Mouse (Mus musculus): ENCODE results near the gene Glod4.

The Glod4 gene

DNA sequence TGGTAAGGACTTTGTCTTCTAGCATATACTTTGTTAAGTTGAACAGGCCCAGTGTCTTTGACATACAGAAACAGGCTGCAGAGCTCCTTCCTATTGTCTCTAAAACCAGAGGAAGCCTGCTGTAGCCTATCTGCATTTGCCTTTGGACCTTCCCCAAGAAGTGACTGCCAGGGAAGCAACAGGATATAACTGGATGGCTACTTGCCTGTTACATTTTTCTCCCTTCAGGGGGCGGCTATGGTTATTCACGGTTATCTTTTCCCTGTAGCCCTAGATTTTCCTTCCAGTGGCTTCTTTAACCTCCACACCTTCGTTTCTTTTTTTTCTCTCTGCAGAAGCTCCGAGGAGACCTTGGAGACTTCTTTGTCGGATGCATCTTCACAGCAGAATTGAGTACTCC is 36.7 kb downstream of the Glod4 start:
- DNase-seq (ENCODE audit: extremely low spot score) = no peak

DNA sequence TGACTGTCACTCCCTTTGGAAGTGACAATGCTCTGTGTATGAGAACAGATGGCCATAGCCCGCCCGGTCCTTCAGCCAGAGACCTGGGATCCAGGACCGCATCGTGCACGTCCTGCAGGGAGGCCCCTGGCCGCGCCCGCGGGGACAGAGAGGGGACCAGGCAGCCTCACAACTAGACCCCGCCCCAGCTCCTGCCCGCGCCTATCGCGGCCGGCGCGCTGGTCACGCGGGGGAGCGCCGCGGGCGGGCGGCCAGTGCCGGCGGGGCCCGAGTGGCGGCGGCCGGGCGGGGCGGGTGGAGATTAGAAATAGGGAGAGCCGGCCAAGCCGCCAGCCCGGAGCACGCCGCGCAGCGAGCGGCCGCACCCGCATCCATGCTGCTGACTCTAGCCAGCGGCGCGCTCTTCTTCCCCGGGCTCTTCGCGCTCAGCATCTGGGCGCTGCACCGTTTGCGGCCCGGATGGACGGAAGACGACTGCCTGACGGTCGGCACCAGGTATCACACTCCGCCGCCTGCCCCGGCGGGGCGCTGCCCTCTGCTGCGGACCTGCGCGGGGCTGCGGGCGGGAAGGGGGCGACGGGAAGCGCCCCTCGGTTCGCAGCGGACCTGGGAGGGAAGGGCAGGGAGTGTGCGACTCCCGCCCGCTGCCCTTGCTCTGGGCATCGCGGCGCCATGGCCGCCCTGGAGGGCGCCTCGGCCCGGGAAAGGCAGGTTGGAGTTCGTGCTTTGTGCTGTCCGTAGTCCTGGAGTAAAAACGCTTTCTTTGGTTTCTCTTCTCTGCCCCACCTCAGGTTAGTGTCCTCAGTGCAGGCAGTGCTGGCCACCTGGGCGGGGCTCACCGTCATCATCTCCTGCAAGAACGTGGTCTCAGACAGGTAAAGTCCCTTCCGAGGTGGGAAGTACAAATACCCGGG is 41.5 kb downstream of the Glod4 start:
- DNase-seq (ENCODE audit: extremely low spot score) = peak; percentile 81

DNA sequence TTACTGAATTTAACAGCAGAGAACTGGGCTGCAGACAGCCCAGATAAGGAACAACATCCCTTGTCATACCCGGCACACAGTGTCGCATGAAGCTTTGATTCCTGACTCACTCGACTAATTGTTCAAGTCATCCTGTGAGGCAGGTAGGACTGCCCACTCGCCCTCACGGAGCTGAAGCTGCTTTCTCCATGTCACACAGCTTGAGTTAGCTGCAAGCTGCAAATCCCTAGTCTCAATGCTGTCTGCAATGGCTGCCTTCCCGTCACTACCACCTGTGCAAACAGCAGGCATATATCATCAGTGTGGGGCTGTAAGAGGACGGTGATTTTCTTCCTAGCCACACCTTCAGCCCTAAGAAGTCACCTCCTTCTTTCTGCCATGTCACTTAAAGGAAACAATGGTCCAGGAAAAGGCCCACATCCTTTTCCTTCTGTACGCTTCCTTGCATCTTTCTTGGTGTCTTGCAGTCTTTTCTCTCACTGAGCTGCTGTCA is 46.5 kb downstream of the Glod4 start:
- no peak for DNase-seq (ENCODE audit: extremely low spot score)

DNA sequence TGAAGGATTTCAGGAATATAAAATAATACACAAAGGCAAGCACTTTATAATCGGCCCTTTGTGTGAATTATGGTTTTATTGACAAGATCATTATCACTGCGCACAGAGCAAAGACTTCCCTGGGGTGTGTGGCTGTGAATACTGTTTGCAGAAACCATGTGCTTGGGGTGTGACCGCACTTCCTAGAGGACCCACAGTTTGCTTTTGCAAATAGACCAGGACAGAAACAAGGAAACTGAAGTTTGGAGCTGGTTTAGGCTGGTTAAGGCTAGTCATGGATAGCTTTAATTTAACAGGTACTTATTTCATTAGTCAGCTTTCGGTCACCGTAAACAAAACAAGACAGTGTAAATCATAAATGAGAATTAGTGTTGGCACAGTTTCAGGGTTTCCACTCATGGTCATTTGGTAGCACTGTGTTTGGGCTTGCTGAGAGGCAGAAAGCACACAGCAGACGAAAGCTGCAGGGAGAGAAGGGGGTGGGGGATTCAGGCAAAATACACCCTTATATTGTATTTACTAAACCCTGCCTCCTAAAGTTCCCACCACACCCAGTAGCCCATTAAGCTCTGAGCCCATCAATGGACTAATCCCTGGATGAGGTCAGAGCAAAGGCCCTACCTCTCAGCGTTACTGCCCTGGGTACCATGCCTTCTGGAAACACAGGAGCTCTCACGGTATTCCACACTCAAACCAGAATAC is 47.1 kb downstream of the Glod4 start:
- no peak for DNase-seq (ENCODE audit: extremely low spot score)

DNA sequence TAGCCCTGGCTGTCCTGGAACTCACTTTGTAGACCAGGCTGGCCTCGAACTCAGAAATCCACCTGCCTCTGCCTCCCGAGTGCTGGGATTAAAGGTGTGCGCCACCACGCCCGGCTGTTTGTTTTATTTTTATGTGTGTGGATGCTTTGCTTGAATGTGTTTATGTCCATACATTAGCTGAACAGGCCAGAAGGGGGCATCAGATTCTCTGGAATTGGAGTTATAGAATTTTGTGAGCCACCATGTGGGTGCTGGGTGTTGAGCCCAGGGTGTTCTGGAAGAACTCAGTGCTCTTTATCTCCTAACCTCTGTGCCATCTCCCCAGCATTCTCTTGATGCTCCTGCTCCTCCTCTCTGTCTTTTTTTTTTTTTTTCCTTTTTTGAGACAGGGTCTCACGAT is 56.6 kb downstream of the Glod4 start:
- DNase-seq (ENCODE audit: extremely low spot score) = no peak

DNA sequence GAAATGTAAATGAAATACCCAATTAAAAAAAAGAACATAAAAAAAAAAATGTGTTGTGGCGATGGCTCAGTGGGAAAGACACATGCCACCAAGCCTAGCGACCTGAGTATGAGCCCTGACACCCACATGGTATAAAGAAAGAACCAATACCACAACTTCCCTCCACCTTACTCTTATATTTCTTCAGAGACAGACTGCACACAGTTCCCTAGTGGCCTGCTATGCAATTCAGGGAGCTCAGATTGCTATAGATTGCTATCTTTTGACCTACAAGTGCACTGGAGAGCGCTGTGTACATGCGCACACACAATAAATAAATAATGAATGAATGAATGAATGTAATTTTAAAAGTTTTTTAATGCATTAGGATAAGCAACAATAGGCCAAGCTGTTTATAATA is 59.8 kb downstream of the Glod4 start:
- no peak for DNase-seq (ENCODE audit: extremely low spot score)

DNA sequence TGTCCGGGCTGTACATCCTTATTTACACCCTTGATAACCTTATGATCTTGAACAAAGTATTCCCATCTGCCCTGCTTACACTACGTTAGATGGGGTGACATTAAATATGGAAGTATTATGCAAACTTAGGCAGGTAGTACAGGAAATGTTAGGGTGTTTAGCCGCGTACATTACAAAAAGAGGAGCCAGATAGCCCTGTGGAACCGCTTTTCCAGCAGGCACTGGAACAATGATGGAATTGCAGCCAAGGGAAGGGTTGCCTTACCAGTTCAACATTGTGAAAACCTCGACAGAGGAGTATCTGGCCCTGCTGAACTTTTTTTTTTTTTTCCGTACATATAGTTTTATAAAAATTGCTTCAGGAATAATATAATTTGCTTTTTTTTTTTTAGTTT is 63.4 kb downstream of the Glod4 start:
- DNase-seq (ENCODE audit: extremely low spot score) = no peak

DNA sequence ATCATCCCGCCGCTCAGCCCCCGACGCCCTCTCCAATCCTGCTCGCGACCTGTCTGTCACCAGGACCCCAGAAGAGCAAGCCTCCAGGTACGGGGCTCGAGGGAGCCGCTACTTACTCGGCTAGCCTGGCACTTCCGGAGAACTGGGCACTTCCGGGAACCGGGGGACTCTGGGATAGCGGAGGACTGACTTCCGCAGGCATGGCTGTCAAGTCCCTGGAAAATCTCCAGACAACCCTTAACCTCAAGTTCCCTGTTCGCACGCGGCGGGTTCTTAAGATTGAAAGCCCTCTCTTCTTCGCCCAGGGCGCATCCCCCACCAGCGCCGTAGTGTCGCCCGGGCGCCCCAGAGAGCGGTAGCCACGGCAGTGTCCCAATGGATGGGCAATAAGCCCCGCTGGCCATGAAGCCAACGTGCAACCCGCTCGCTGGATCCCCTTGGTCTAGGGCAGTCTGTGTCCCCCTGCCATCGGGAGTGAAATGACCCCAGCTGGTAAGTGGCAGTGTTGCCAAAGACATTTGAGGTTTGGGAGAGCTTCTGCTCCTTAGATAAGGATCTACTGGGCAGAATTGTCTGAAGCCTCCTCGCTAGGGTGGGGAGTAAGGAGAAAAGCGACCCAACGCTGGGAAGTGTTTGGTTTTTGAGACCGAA is 63.9 kb downstream of the Glod4 start, which contains the start of the genes Vps53 and Fam57a:
Gene Vps53, minus strand, starts transcription at position 153 of the 651 bp plus-strand sequence.
Gene Fam57a, plus strand, starts transcription at position 177 of the 651 bp plus-strand sequence.
- peak; percentile 88 for DNase-seq (ENCODE audit: extremely low spot score)

DNA sequence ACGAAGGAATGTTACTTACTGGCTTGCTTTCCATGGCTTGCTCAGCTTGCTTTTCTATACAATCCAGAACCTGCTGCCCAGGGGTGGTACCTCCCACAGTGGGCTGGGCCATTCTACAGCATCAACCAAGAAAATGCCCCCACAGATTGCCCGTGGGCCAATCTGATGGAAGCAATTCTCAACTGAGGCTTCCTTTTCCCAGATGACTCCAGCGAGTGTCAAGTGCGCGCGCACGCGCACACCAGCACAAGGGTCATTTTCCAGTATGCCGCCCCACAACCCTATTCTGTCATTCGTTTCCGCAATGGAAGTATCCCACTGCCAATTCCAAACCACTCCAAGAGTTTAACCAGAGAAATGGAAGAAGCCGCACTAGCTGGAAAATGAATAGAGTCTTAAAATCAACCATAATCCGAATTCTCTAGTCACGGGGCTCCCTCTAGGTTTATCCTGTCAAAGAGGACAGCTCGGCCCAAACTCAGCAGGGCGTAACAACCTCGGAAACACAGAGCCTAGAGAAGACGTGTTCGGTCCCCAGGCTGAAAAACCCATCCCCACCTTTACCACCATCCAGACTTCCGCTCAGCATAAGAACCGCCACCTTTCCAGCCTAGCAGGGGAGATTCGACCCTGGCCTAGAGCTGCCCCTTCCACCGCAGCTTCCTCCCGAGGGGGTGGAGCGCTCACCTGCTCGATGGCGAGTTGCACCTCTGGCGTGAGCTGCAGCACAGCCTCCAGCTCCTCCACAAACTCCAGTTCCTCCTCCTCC is 64.6 kb downstream of the Glod4 start:
- DNase-seq (ENCODE audit: extremely low spot score) = peak; percentile 36

DNA sequence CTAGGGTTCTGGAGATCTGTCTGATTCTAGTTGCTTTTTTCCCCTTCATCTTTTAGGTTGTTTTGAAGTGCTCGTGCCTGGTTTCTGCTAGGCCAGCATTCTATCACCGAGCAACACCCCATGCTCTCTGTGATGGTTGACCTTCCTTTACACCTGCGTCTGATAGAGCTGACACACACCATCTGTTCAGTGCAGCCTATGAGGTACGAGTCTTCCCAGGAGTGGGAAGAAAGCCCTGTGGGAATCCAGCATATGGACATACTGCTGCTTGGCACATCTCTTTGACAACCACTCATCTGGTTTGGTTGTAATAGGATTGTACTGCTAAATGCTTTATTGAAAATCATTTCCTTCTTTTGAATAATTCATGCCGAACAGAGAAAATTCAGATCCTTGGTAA is 73.3 kb downstream of the Glod4 start:
- DNase-seq (ENCODE audit: extremely low spot score) = no peak

DNA sequence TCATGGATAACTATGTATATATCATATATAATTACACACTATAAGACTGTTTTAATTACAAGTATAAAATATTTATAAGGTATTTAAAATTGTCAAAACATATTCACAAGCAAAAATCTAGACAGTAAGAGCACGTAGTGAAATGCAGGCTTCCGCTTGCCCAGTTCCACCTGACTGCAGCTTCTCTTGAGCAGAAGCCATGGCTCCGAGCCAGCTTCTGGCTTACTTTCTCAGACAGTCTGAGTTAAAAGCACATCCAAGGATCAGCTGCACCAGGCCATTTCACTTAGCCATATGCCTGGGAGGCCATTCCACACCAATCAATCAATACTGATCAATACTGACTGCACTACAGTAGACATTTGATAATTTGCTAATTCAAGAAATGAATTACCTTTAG is 74.5 kb downstream of the Glod4 start:
- DNase-seq (ENCODE audit: extremely low spot score) = no peak

DNA sequence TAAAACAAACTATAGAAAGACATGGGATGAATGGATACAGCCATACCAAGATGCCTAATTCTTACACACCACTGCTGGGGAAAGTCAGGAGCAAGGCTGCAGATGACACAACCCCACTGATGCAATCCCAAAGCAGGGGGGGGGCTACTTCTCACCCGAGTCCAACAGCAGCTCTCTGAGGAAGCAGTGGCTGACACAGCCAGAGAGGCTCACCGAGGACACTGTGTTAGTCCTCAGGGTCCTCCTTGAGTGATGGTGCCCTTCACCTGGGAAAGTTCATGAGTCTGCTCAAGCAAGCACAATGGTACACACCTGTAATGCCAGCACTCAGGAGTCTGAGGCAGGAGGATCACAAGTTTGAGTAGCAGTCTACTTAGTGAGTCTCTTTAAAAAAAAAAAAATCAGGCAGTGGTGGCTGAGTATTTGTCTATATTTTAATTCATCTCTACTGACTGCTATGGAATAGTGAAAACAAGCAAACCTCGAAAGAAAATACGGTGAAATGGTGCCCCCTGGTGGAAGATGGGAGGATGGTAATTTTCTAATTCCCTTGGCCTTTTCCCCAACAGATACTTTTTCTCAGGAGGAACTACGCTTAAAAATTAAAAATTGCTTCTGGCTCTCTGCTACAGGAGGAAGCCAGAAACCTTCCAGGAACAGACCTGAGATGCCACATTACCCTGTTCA is 76.3 kb downstream of the Glod4 start:
- peak; percentile 68 for DNase-seq (ENCODE audit: extremely low spot score)

DNA sequence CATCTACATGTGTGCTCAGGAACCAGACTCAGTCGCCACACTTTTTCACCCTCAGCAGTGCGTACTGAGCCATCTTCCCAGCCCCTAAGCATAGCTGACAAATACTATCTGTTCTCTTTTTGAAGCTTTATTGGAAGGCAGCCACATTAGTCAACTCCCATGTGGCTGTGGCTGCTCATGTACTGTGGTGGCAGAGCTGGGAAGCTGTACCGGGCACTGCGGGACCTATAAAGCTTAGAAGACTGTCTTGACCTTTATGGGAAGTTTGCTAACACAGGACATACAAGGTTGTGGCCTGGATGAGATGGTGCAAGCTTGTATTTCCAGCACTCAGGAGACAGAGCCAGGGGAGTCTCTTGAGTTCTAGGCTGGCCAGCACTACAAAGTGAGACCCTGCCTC is 76.9 kb downstream of the Glod4 start:
- DNase-seq (ENCODE audit: extremely low spot score) = no peak

DNA sequence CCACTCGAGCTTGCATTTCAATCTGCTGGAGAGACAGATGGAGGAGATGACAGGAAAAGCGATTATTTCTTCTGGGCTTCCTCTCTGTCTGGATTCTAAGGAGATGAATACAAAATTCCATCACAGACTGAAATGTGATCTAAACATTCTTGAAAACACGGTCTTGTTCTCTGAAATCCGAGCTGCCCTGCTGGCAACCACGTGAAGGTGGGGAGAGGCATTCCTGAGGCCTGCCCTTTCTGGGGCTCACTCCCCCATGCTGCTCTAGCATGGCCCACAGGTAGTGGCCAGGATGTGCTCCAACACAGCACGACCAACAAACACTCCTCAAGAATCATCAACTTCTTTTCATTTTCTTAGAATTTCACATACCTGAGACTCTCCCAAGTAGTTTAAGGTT is 83.3 kb downstream of the Glod4 start:
- DNase-seq (ENCODE audit: extremely low spot score) = no peak

DNA sequence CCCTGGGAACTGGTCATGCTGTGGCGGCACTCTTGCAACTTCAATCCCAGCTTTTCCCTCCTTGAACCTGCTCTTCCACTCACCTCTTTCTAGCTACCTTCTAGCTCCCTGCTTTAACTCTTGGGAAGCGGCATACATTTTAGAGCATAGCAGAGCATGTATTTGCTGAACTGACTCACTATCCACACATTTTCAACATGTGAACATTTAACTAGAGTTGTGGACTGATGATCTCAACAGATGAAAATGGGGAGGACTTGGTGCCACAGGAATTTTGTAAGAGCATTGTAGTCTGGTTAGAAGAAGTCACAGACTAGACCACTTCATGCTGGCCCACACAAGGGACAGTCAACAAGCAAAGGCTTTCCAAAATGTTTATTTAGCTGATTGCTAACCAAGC is 85.2 kb downstream of the Glod4 start:
- DNase-seq (ENCODE audit: extremely low spot score) = no peak

DNA sequence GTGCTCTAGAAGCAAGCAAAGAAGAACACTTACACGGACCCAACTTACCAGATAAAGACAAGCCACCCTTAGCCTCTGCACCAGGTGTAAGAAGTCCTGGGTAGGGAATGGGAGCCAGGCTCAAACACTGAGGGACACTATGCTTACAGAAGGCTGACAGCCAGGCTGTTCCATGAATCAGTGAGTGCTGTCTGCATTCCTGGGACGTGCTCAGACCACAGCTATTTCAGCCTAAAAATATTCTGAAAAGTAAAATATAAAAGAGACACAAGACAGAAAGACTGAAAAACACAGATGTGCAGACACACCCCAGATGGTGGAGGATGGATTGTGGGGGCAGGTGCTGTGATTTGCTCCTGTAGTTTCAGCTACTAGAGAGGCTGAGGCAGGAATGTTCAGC is 88.7 kb downstream of the Glod4 start:
- DNase-seq (ENCODE audit: extremely low spot score) = no peak

DNA sequence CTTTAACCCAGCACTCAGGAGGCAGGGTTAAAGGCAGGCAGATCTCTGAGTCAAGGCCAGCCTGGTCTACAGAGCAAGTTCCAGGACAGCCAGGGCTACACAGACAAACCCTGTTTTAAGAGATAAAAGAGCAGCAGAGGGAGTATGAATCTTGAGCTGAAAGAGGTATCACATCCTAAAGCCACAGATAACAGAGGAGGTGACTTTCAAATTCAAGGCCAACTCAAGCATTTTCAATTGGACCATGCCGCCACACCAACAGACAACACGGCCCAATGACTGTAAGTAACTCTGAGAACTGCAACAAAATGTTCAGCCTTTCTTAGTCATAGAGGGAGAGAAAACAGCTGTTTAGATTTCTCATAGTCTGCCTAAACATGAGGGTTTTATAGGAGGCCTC is 89.3 kb downstream of the Glod4 start:
- no peak for DNase-seq (ENCODE audit: extremely low spot score)

DNA sequence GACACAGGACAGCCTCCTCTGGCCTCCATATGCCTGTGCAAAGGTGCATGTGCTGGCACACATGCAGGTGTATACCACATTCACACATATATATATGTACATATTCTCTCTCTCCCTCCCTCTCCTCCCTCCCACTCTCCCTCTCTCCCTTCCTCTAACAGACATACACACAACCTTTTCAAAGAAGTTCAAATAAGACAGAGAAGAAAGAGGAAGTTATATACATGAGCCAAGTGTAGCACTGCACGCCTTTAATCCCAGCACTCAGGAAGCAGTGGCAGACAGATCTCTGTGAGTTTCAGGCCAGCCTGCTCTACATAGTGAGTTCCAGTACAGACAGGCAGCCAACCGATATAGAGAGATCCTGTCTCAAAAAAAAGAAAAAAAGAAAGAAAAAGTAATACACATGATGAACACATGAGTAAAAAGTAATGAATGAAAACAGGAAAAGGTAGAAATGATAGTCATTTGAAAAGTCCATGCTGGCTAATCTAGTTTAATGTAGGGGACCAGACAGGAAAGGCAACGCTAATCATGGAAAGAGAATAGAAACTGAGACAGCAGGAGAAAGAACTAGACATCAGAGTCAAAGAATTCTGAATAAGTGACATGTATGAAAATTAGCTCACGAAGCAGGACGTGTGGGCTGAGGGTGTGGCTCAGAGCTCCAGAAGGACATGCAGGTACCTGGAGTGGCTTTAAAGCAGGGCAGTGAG is 90.1 kb downstream of the Glod4 start:
- DNase-seq (ENCODE audit: extremely low spot score) = no peak

DNA sequence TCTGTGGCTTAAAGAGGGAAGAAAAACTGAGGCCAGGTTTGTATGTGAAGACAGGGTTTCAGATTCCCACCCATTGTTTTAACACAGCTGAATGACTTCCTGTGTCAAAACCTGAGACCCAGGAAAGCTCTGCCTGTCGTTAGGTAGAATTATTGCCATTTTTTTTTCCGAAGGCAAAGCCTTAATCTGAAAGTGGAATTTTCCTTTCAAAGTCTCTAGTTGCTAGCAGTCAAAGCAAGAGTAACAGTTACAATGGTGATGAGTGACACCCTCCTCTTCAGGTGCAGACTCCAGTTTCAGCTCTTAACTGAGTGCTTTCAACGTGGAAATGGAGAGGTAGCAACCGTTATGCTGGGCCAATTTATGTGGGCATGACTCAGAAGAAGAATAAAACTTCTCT is 92.5 kb downstream of the Glod4 start:
- DNase-seq (ENCODE audit: extremely low spot score) = no peak

All from embryo, embryonic 9.5 days (tissue).